Mouse (Mus musculus): ENCODE data around the gene Zbtb46. TPM values are rescaled to one million over a fixed set of nuclear protein-coding genes. Genes with fewer than 3 reads are reported as not detected.
"Not testable (repeated sequence)": the region's sequence is repeated elsewhere in the genome, so short reads cannot be mapped to it uniquely, and the experiment has no call there.

Zbtb46 gene
- polyA plus RNA-seq (2012; rRNA removed) = 9.3 and 9.9 TPM in 2 replicates

- no peak for DNase-seq (ENCODE audit: low read depth)
These were observed at the start of gene Zbtb46 for GRCm38 (mm10) chr2:181459153-181459672. TSS of gene Zbtb46 (minus strand) at chr2:181459426.

DNA sequence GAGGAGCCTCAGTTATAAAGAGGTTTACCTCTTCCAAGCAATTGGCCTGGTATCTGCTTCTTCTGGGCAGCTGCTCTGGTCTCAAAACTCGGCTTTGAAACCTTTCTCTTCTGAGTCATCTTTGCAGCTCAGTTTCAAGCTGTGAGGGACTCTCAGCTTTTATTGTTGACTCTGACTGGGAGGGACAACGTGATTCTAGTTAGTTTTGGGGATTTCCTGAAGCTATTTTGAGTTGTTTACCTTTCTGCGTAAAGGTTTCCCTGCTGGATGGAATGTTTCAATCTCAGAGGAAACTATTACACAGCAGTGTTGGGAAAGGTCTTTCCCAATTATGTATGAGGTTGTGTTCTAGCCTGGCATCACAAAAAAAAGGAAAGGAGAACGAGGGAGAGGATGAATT, 39.4 kb upstream of the Zbtb46 start:
- DNase-seq (ENCODE audit: low read depth) = no peak

GRCm38 (mm10) chr2:181497548-181497875, 38.3 kb upstream of the Zbtb46 start:
- no peak for DNase-seq (ENCODE audit: low read depth)

DNA sequence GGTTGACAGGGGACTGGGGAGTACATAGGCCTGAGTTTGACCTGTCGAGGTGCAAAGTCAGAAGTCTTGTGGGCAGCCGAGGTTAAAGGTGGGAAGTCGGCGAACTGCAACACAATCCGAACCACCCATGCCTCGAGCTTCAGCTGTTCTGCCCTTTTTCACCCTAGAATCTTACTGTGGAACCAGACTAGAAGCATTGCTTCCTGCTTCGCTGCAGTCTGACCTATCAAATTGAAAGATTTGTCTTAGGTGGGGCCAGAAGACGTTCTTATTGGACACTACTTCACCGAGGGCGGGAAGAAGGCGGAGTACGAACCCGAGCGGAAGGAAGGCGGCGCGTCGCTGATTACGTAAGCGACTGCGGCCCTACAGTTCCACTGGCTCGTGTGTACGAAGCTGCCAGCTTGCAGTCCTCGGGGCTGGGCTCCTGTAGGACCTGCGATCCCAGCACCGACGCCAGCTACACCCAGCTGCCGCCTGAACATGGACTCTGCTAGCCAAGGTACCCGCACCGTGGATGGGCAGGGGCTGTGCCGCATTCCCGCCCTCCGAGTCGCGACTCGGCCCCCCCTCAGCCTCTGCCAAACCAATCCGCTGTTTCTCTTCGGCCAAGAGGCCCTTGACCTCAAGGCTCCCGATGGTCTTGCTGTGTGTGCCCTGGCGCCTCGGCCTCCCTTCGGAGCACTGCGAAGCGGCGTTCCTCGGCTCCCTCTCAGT, 37.8 kb upstream of the Zbtb46 start, which contains the start of gene Tpd52l2:
Gene Tpd52l2, plus strand, starts transcription at position 312 of the 717 bp plus-strand sequence.
- DNase-seq (ENCODE audit: low read depth) = peak; percentile 81

GRCm38 (mm10) chr2:181496281-181496680, 37.1 kb upstream of the Zbtb46 start:
- no peak for DNase-seq (ENCODE audit: low read depth)

DNA sequence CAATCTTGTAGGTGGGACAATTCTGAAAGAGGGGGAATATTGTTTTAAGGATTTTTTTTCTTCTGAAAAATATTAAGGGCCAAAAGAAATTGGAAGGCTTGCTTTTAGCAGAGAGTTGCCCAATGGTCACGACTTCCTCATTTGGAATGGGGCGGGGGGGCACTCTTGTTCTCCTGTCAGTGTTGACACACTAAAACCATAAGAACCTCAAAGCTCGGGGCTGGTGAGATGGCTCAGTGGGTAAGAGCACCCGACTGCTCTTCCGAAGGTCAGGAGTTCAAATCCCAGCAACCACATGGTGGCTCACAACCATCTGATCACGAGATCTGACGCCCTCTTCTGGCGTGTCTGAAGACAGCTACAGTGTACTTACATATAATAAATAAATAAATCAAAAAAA, 36.6 kb upstream of the Zbtb46 start:
- not testable (repeated sequence) for DNase-seq (ENCODE audit: low read depth)

GRCm38 (mm10) chr2:181494266-181494945, 35.2 kb upstream of the Zbtb46 start:
- no peak for DNase-seq (ENCODE audit: low read depth)

GRCm38 (mm10) chr2:181493156-181493927, 34.1 kb upstream of the Zbtb46 start, which contains the start of gene Abhd16b:
TSS of gene Abhd16b (plus strand) at chr2:181493206.
- no peak for DNase-seq (ENCODE audit: low read depth)

DNA sequence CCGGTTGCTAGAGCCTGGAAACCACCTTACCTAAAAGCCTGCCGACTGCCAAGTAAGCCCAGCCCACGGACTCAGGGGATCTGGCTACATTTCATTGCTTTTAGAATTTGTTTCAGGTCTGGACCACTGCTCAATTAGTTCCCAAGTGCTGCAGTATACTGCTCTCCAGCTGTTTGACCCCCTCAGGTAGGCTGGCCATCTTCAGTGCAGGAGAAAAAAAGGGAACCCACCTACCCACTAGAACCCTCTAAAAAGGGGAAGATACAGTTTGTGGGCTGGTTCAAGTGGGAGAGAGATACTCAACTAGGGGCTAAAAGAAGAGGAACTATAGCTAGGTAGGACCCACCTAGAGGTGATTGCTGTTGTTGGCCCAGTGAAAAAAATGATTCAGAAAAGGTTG, 33.0 kb upstream of the Zbtb46 start:
- no peak for DNase-seq (ENCODE audit: low read depth)

DNA sequence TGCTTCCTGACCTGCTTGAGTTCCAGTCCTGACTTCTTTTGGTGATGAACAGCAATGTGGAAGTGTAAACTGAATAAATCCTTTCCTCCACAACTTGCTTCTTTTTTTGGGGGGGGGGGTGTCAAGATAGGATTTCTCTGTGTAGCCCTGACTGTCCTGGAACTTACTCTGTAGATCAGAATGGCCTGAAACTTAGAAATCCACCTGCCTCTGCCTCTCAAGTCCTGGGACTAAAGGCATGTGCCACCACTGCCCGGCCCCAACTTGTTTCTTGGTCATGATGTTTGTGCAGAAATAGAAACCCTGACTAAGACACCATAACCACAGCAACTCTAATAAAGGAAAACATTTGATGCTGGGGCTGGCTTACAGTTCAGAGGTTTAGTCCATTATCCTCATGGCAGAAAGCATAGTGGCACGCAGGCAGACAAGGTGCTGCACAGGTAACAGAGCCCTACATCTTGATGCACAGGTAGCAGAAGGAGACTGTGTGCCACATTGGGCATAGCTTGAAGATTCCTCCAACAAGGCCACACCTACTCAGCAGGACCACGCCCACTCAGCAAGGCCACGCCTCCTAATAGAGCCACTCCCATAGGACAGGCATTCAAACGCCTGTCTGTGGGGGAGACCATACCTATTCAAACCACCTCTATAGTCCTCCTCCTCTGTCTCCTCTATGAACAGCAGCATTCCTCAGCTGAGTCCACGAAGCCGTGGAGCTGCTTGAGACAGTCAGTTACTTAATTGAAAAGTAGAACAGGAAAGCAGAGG, 32.4 kb upstream of the Zbtb46 start:
- no peak for DNase-seq (ENCODE audit: low read depth)

- no peak for DNase-seq (ENCODE audit: low read depth)
These were observed 28.4 kb upstream of the Zbtb46 start for GRCm38 (mm10) chr2:181487338-181488277.

GRCm38 (mm10) chr2:181485741-181486140, 26.5 kb upstream of the Zbtb46 start:
- no peak for DNase-seq (ENCODE audit: low read depth)

- DNase-seq (ENCODE audit: low read depth) = no peak
These were observed 25.4 kb upstream of the Zbtb46 start for GRCm38 (mm10) chr2:181484456-181485233.

DNA sequence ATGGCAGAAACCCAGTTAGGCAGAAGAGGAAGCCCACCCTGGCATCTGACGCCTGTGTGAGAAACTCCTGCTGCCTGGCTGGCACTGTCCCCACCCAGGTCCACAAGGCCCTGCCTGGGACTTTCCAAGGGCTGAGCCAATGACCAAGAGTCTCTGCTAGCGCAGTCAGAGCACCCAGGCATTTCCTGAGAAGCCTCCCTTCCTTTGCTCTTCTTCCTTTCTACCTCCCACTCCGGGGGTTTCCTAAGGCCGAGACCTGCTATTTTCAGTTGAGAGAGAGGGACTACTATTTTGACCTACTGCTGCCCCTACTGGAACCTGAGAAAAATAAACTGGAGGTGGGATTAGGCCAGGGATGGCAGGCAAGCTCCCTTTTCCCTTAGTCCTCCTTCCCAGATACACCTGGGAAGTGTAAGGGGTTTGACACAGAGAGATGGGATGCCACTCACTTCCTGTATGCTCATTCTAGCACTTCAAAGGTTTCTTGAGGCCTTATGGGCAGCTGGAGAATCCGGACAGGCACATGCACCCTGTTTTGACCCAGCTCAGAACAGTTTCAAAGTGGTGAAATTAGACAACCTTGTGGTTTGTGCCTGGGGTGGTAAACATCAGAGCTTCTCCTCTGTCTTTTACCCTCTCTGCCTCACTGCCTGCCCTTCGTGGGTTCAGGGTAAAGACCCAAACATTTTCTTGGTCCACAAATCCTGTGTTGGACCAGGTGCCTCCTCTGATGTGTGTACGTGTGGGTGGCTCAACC, 24.5 kb upstream of the Zbtb46 start:
- DNase-seq (ENCODE audit: low read depth) = no peak

DNA sequence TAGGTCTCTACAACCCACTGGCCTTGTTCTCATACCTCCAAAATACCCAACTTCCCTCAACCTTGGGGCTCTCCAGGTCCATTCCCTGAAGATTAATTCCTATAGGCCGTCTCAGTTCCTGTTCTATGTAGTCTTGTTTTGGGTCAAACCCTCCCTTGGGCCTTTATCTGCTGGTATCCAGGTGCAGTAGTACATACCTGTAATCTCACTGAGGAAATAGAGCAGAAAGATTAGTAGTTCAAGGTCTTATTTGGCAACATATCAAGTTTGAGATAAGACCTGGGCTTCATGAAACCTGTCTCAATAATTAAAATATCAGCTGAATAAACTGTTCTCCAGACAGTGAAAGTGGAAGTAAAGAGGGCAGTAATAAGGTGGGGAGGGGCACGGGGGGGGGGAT, 23.9 kb upstream of the Zbtb46 start:
- DNase-seq (ENCODE audit: low read depth) = no peak

DNA sequence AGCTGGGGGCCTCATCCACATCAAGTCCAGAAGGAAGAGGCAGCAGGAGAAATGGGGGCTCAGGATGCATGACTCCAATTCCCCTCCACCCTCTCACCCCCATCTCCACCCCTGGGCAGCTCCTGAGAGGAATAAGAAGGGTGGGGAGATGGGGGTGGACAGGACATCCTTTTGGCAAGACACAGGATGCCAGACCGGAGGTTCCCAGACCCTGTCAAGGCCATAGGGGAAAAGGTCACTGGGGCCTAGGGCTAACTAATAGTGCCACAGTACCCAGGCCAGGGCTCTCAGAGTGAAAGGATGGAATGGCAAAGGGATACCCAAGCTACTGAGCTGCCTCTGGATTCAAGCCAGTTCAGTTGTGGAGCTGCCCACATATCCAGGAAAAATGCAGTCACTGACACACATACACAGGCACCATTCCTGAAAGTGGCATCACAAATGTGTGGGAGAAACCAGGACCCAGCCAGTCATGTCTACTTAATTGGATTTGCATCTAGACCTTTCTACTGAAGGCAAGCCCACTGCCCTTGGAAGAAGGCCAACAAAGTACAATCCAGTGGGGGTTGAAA, 13.1 kb upstream of the Zbtb46 start:
- no peak for DNase-seq (ENCODE audit: low read depth)

- no peak for DNase-seq (ENCODE audit: low read depth)
These were observed 12.0 kb upstream of the Zbtb46 start for GRCm38 (mm10) chr2:181471246-181471645.

- no peak for DNase-seq (ENCODE audit: low read depth)
These were observed 11.1 kb upstream of the Zbtb46 start for GRCm38 (mm10) chr2:181470285-181470684.
